8 mouse cellular contexts compared by ENCODE assay signal in the genomic region with DNA sequence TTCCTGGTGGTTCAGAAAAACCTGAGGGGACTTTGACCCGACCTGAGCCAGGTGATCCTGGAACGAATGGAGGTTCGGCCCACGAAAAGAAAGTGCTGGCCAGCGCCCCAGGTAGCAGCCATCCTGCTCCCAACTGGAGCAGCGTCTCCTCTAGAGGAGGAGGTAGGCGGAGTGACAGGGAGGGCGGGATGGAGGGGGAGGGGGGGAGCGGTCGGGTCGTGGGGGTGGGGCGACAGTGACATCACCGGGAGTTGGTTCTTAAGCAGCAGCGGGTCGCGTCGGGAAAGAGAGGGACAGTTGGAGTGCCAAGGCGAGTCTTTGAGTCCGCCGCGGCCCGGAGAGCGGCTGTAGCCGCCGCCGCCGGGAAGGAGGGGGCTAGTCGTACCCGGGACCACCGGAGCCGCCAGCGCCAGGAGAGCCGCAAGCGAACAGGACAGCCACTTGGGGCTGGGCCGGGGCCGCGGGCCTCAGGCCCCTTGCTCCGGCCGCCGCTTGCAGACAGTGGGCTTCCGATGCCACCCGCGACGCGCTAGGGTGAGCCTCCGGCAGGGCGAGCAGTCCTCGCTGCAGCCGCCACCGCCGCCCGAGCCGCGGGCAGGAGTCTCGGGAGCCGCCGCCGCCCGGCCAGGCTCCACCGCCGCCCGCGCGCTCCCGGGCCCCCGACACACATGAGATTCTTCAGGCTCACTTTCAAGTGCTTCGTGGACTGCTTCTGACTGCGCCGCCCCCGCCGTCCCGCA. TPM values are rescaled to one million over a fixed set of nuclear protein-coding genes. Genes with fewer than 3 reads are reported as not detected.
A peak's percentile ranks its signal among the peaks of the same experiment; 100 is the strongest.
DNase-seq lines count a peak whose midpoint lies in the region; ATAC-seq and TF ChIP-seq lines count a peak whose summit lies in the region.

A gene (plus strand): TSS at position 272 of the 740 bp plus-strand sequence.

- DNase-seq in forebrain, embryonic 11.5 days (ENCODE audit: low spot score) = peak; percentile 88
- DNase-seq in heart, postnatal 0 days (ENCODE audit: low spot score) = peak; percentile 64
- DNase-seq in kidney, postnatal 36 days = peak; percentile 73 to 87
- peak; percentile 81 for DNase-seq in yolk sac, embryonic 10.5 days (ENCODE audit: low spot score)

- peak within 1 kb of the TSS; percentile 79 for H3K4me3 ChIP-seq in E14TG2a.4 (replicated peaks; ENCODE audit: low read length)
- H3K4me3 ChIP-seq in bone marrow macrophage, adult 2 months (ENCODE audit: insufficient read depth, low read length) = peak within 1 kb of the TSS; percentile 81
- H3K4me3 ChIP-seq in forebrain, embryonic 11.5 days (ENCODE audit: low read depth, low read length) = peak within 1 kb of the TSS; percentile 56
- H3K4me3 ChIP-seq in heart, postnatal 0 days (ENCODE audit: low read depth, low read length) = peak within 1 kb of the TSS; percentile 74
- H3K4me3 ChIP-seq in liver, embryonic 16.5 days (ENCODE audit: low read depth, low read length) = peak within 1 kb of the TSS; percentile 57
- H3K4me3 ChIP-seq in neural tube, embryonic 15.5 days (replicated peaks) = peak within 1 kb of the TSS; percentile 57

- no peaks in the 10 kb centered on the region for H3K9me3 ChIP-seq in E14TG2a.4 (ENCODE audit: low read length)
- H3K9me3 ChIP-seq in forebrain, embryonic 11.5 days (ENCODE audit: control insufficient read depth, low read length) = no peaks in the 10 kb centered on the region
- no peaks in the 10 kb centered on the region for H3K9me3 ChIP-seq in heart, postnatal 0 days (replicated peaks; ENCODE audit: control insufficient read depth, low read length)
- H3K9me3 ChIP-seq in liver, embryonic 16.5 days (replicated peaks; ENCODE audit: control insufficient read depth, low read length) = no peaks in the 10 kb centered on the region
- no peaks in the 10 kb centered on the region for H3K9me3 ChIP-seq in neural tube, embryonic 15.5 days (replicated peaks)

- no peak for TF ChIP-seq CTCF in E14TG2a.4 (conservative IDR thresholded peaks at IDR 0.05; ENCODE audit: low read length)
- no peak for TF ChIP-seq CTCF in bone marrow macrophage, adult 2 months (IDR thresholded peaks at IDR 0.05; ENCODE audit: low read depth, low read length)
- no peak for TF ChIP-seq CTCF in heart, postnatal 0 days (IDR thresholded peaks at IDR 0.05; ENCODE audit: low read depth)

- peak; percentile 76 for ATAC-seq in forebrain, embryonic 11.5 days (replicated peaks; ENCODE audit: low FRiP score)
- peak; percentile 82 for ATAC-seq in heart, postnatal 0 days (ENCODE audit: insufficient read depth, low read depth)
- ATAC-seq in liver, embryonic 16.5 days (ENCODE audit: low read depth) = peak; percentile 48
- peak; percentile 83 for ATAC-seq in neural tube, embryonic 15.5 days (ENCODE audit: low FRiP score)

- no peaks in the 10 kb centered on the region for H3K27me3 ChIP-seq in E14TG2a.4 (ENCODE audit: insufficient read depth, low read length)
- H3K27me3 ChIP-seq in forebrain, embryonic 11.5 days (ENCODE audit: control insufficient read depth, insufficient read depth, low read length) = no peaks in the 10 kb centered on the region
- no peaks in the 10 kb centered on the region for H3K27me3 ChIP-seq in heart, postnatal 0 days (ENCODE audit: control insufficient read depth, insufficient read depth, low read length)
- H3K27me3 ChIP-seq in liver, embryonic 16.5 days (ENCODE audit: control insufficient read depth, insufficient read depth, low read depth, low read length) = peaks cover 26% of the 10 kb centered on the region
- no peaks in the 10 kb centered on the region for H3K27me3 ChIP-seq in neural tube, embryonic 15.5 days (replicated peaks)

- H3K27ac ChIP-seq in bone marrow macrophage, adult 2 months (ENCODE audit: insufficient read depth, low read depth, low read length) = peak within 1 kb of the TSS; percentile 63
- no peak within 1 kb of the TSS for H3K27ac ChIP-seq in forebrain, embryonic 11.5 days (ENCODE audit: low read depth, low read length)
- peak within 1 kb of the TSS; percentile 87 for H3K27ac ChIP-seq in heart, postnatal 0 days (ENCODE audit: low read depth)
- H3K27ac ChIP-seq in liver, embryonic 16.5 days (ENCODE audit: low read length) = no peak within 1 kb of the TSS
- H3K27ac ChIP-seq in neural tube, embryonic 15.5 days (replicated peaks) = peak within 1 kb of the TSS; percentile 74

- TF ChIP-seq POLR2A in bone marrow macrophage, adult 2 months (IDR thresholded peaks at IDR 0.05; ENCODE audit: borderline replicate concordance, low read depth, low read length) = peak; percentile 82; the same call in 1 of the 2 replicates

- H3K9ac ChIP-seq in forebrain, embryonic 11.5 days (ENCODE audit: low read length) = peak within 1 kb of the TSS; percentile 70
- H3K9ac ChIP-seq in heart, postnatal 0 days (replicated peaks; ENCODE audit: low read depth, low read length) = peak within 1 kb of the TSS; percentile 90
- H3K9ac ChIP-seq in liver, embryonic 16.5 days (ENCODE audit: low read depth, low read length) = peak within 1 kb of the TSS; percentile 41
- peak within 1 kb of the TSS; percentile 70 for H3K9ac ChIP-seq in neural tube, embryonic 15.5 days (replicated peaks)

- no peak for TF ChIP-seq EP300 in heart, postnatal 0 days (IDR thresholded peaks at IDR 0.05; ENCODE audit: low read depth)

- peaks cover 37% of the 10 kb centered on the region for H3K36me3 ChIP-seq in E14TG2a.4 (ENCODE audit: insufficient read depth, low read length)
- no peaks in the 10 kb centered on the region for H3K36me3 ChIP-seq in forebrain, embryonic 11.5 days (ENCODE audit: control insufficient read depth, insufficient read depth, low read length)
- H3K36me3 ChIP-seq in heart, postnatal 0 days (replicated peaks; ENCODE audit: control insufficient read depth, insufficient read depth, low read length) = peaks cover 7% of the 10 kb centered on the region
- H3K36me3 ChIP-seq in liver, embryonic 16.5 days (ENCODE audit: control insufficient read depth, insufficient read depth) = no peaks in the 10 kb centered on the region
- H3K36me3 ChIP-seq in neural tube, embryonic 15.5 days = no peaks in the 10 kb centered on the region

- peaks cover 58% of the 10 kb centered on the region for H3K4me1 ChIP-seq in E14TG2a.4 (replicated peaks; ENCODE audit: low read depth, low read length)
- peaks cover 17% of the 10 kb centered on the region for H3K4me1 ChIP-seq in bone marrow macrophage, adult 2 months (ENCODE audit: control insufficient read depth, insufficient read depth, low read length)
- no peaks in the 10 kb centered on the region for H3K4me1 ChIP-seq in forebrain, embryonic 11.5 days (replicated peaks; ENCODE audit: control insufficient read depth, insufficient read depth, low read length)
- H3K4me1 ChIP-seq in heart, postnatal 0 days (ENCODE audit: control insufficient read depth, insufficient read depth) = no peaks in the 10 kb centered on the region; the same call in 1 of the 2 replicates
- H3K4me1 ChIP-seq in liver, embryonic 16.5 days (ENCODE audit: control insufficient read depth, low read depth, low read length) = no peaks in the 10 kb centered on the region
- H3K4me1 ChIP-seq in neural tube, embryonic 15.5 days = peaks cover 16% of the 10 kb centered on the region

- H3K4me2 ChIP-seq in forebrain, embryonic 11.5 days (ENCODE audit: low read depth, low read length, severe bottlenecking) = peak within 1 kb of the TSS; percentile 66
- peak within 1 kb of the TSS; percentile 81 for H3K4me2 ChIP-seq in heart, postnatal 0 days (ENCODE audit: low read depth, low read length)
- peak within 1 kb of the TSS; percentile 68 for H3K4me2 ChIP-seq in liver, embryonic 16.5 days (ENCODE audit: low read depth, low read length)
- peak within 1 kb of the TSS; percentile 66 for H3K4me2 ChIP-seq in neural tube, embryonic 15.5 days

- WGBS in forebrain, embryonic 11.5 days = 26% methylated on average over 16 of the region's 72 CpGs
- WGBS in heart, postnatal 0 days = 17% methylated on average over 36 of the region's 72 CpGs
- 19% methylated on average over 41 of the region's 72 CpGs for WGBS in liver, embryonic 16.5 days (ENCODE audit: insufficient replicate concordance)
- WGBS in neural tube, embryonic 15.5 days = 19% methylated on average over 47 of the region's 72 CpGs

RNA-seq across cellular contexts. Expression of the gene that starts here (rescaled TPM):
- 39.8 and 41.2 TPM in 2 replicates for polyA plus RNA-seq in bone marrow macrophage, adult 2 months (2012; ENCODE audit: insufficient read depth, insufficient read length, missing spikeins)
- 7.5 and 9.0 TPM in 2 replicates for polyA plus RNA-seq in forebrain, embryonic 11.5 days (2014; fragmentation: Nextera tagmentation; extraction: Ambion mirVana)
- 99.7 and 138 TPM in 2 replicates for total RNA-seq in heart, postnatal 0 days (2014; rRNA removed; ENCODE audit: low replicate concordance)
- 11.0 and 11.9 TPM in 2 replicates for polyA plus RNA-seq in heart, postnatal 0 days (2015; fragmentation: Nextera tagmentation; extraction: Ambion mirVana)
- 0.12 and 0.50 TPM in 2 replicates for polyA plus RNA-seq in liver, embryonic 16.5 days (2015; fragmentation: Nextera tagmentation; extraction: Ambion mirVana)
- 8.2 TPM in 2 replicates for polyA plus RNA-seq in neural tube, embryonic 15.5 days (2015; fragmentation: Nextera tagmentation; extraction: Ambion mirVana)

Comparison
In these comparisons a context has a peak if more than half of its experiments do, and no peak if none do; other contexts are left out.
1. Peak in ATAC-seq, H3K4me3 ChIP-seq, H3K9ac ChIP-seq and H3K4me2 ChIP-seq in liver, embryonic 16.5 days; RNA of the gene not detected or under 1 TPM.
2. H3K27ac ChIP-seq: peak in bone marrow macrophage, adult 2 months (single experiment), heart, postnatal 0 days (single experiment) and neural tube, embryonic 15.5 days (single experiment); none in forebrain, embryonic 11.5 days (single experiment) and liver, embryonic 16.5 days (single experiment).
3. Peak in every context shown above with its lines, with median percentiles within 50 percentile points of each other: H3K4me3 ChIP-seq, ATAC-seq, DNase-seq, H3K4me2 ChIP-seq and H3K9ac ChIP-seq.